Mouse (Mus musculus): ENCODE measurements around the gene Syt1. TPM values are rescaled to one million over a fixed set of nuclear protein-coding genes. Genes with fewer than 3 reads are reported as not detected.
A peak's percentile ranks its signal among the peaks of the same experiment; 100 is the strongest.

Gene Syt1
- 1.1 and 1.4 TPM in 2 replicates for polyA plus RNA-seq (2016; fragmentation: Nextera tagmentation; extraction: Ambion mirVana)

DNA sequence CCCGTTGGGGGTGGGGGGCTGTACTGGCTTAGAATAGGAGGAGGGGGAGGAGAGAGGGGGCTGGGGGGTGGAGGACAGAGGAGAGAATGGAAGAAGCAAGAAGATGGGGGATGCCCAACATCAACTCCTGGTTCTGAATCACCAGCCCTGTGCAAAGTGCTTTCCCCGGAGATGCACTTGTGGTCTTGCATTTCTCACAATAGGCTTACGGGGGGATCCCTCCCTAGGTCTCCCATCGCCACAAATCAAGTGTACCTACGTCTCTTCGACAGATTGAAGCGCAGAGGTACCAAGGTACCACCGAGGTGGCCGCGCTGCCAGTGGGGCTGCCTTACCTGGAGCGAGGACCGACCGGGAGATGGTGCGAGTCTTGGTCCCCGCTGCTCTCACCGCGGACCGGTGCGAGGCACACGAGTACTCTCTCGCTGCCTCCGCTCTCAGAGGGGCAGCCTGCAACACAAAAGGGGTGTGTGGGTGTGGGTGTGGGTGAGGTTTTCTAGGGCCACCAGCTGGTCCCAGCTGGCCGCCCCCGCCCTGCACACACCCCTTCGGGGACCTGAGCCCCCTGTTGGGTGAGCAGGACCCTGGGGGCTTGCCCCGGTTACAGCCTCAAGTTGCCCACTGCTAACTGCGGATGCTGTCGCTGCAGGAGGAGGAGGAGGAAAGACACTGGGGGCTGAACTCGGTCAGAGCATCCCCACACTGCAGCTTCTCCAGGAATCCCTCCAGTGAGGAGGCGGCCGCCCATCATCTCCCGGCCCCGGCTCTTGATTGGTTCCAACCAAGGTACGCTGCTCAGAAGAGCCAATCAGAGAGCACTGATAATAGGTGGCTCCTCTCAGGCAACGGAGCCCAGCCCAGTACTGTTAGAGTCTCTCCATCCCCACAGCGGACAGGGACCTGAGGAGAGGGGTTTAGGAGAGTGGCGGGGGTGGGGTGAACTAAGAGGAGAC lies at the start of gene Syt1:
Gene Syt1 (minus strand): TSS at position 742 of the 953 bp plus-strand sequence.
- no peaks in the 10 kb centered on the region for H3K9me3 ChIP-seq
- H3K4me3 ChIP-seq (replicated peaks), result peak within 1 kb of the TSS; percentile 56
- peak within 1 kb of the TSS; percentile 98 for H3K4me2 ChIP-seq
- H3K9ac ChIP-seq (replicated peaks), result 0 out of 2 replicates have a peak within 1 kb of the TSS, but pooled peaks have one; percentile 27
- WGBS, result 2% methylated on average over 37 of the region's 37 CpGs
- H3K36me3 ChIP-seq, result no peaks in the 10 kb centered on the region
- peaks cover 41% of the 10 kb centered on the region for H3K27me3 ChIP-seq
- peaks cover 13% of the 10 kb centered on the region; the same call in 1 of the 2 replicates for H3K4me1 ChIP-seq (replicated peaks)
- ATAC-seq (ENCODE audit: insufficient number of reproducible peaks, insufficient read depth, low FRiP score, low TSS enrichment, low read depth), result peak; percentile 98
- H3K27ac ChIP-seq, result no peak within 1 kb of the TSS

- 71% methylated on average over 6 of the region's 6 CpGs for WGBS
- no peaks in the 10 kb centered on the region for H3K4me1 ChIP-seq (replicated peaks)
- no peaks in the 10 kb centered on the region for H3K9me3 ChIP-seq
Measured at GRCm38 (mm10) chr10:109056500-109056899, 45.7 kb upstream of the Syt1 start.

GRCm38 (mm10) chr10:109047537-109047936 lies 36.8 kb upstream of the Syt1 start:
- no peak for ATAC-seq (ENCODE audit: insufficient number of reproducible peaks, insufficient read depth, low FRiP score, low TSS enrichment, low read depth)
- Histone ChIP-seq H3K27ac (no peak overlapping the region), H3K9me3 (no peaks in the 10 kb centered on the region), H3K27me3 (no peaks in the 10 kb centered on the region), H3K4me3 (replicated peaks) (no peak overlapping the region), H3K9ac (replicated peaks) (no peak overlapping the region), H3K4me1 (replicated peaks) (no peaks in the 10 kb centered on the region), H3K4me2 (no peak overlapping the region), H3K36me3 (no peaks in the 10 kb centered on the region)
- WGBS, result 78% methylated on average over 5 of the region's 5 CpGs

More at GRCm38 (mm10) chr10:109056500-109056899, 45.7 kb upstream of the Syt1 start:
- no peak overlapping the region for H3K4me2 ChIP-seq
- H3K9ac ChIP-seq (replicated peaks), result no peak overlapping the region
- H3K36me3 ChIP-seq, result no peaks in the 10 kb centered on the region
- ATAC-seq (ENCODE audit: insufficient number of reproducible peaks, insufficient read depth, low FRiP score, low TSS enrichment, low read depth), result no peak
- no peak overlapping the region for H3K27ac ChIP-seq
- no peak overlapping the region for H3K4me3 ChIP-seq (replicated peaks)
- no peaks in the 10 kb centered on the region for H3K27me3 ChIP-seq

- 84% methylated on average over 2 of the region's 2 CpGs for WGBS
- Histone ChIP-seq H3K27me3 (no peaks in the 10 kb centered on the region), H3K27ac (no peak overlapping the region), H3K9me3 (no peaks in the 10 kb centered on the region), H3K36me3 (no peaks in the 10 kb centered on the region), H3K9ac (replicated peaks) (no peak overlapping the region), H3K4me1 (replicated peaks) (no peaks in the 10 kb centered on the region), H3K4me3 (replicated peaks) (no peak overlapping the region), H3K4me2 (no peak overlapping the region)
- ATAC-seq (ENCODE audit: insufficient number of reproducible peaks, insufficient read depth, low FRiP score, low TSS enrichment, low read depth), result no peak
Measured at GRCm38 (mm10) chr10:109046988-109047387, 36.2 kb upstream of the Syt1 start.

DNA sequence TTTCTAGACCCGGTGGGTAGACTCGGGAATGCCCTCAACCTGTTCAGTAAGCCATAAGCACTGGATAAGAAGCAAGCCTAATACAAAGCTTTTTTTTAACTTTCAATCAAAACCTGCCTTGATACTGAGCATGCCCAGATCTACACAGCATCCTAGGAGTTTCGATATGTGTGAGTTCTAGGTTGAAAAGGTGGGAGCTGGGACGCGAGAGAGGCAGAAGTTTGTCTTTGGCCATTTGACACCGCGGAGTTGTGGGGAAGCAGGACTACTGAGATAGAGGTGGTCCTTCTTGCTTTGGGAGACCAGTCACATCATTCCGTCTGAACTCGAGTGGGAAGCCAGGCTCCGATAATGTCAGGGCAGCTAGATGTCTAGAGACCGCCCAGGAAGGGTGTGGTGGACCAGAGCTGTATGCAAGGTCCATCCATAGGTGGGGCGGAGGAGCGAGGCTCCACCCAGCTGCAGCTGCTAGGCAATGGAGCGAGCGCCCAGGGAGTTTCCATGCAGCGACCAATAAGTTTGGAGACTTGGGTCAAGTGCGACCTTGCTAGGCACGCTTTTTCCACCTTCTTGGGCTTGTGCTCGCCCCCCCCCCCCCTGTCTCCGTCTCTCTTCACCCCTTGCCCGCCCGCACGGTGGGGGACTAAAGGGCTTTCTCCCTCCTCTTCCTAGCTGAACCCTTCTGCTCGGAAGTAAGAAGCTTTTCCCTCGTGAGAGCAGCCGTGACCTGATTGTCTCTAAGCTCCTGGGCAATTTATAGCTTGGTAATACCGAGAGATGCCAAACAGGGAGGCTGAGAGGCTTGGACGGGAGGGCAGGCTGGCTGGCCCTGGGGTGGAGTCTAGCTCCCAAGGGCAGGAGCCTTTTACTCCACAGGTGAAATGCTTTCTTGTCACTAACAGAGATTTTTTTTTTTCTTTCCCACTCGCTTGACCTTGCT lies 714 bp upstream of the Syt1 start:
- Histone ChIP-seq H3K4me1 (replicated peaks) (peaks cover 13% of the 10 kb centered on the region; the same call in 1 of the 2 replicates), H3K36me3 (no peaks in the 10 kb centered on the region), H3K9ac (replicated peaks) (no peak overlapping the region), H3K27me3 (peaks cover 41% of the 10 kb centered on the region), H3K4me2 (peak overlapping the region; percentile 98), H3K4me3 (replicated peaks) (peak overlapping the region; percentile 56), H3K27ac (no peak overlapping the region), H3K9me3 (no peaks in the 10 kb centered on the region)
- ATAC-seq (ENCODE audit: insufficient number of reproducible peaks, insufficient read depth, low FRiP score, low TSS enrichment, low read depth), result peak; percentile 68
- WGBS, result 2% methylated on average over 28 of the region's 29 CpGs

DNA sequence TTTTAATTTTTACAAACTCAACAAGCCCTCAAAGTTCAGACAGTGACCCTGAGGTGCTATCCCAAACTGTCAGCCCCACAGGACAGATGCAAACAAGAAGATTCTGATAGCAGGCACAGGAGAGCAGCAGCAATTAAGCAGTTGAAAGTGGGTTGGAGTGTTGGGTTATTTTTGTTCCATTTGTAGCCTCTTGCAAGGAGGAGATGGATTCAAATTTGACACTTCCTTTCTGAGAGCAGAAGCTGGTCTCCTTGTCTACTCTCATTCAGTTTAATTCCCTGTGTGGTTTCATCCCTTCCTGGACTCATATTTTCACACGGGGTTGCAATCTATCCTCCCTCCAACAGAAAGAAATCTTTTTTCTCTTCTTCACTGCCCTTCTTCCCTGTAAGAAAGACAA lies 951 bp downstream of the Syt1 start:
- ATAC-seq (ENCODE audit: insufficient number of reproducible peaks, insufficient read depth, low FRiP score, low TSS enrichment, low read depth), result no peak
- Histone ChIP-seq H3K4me1 (replicated peaks) (peaks cover 13% of the 10 kb centered on the region; the same call in 1 of the 2 replicates), H3K4me3 (replicated peaks) (peak overlapping the region; percentile 56), H3K9ac (replicated peaks) (0 out of 2 replicates have a peak overlapping the region, but pooled peaks have one; percentile 27), H3K27ac (no peak overlapping the region), H3K36me3 (no peaks in the 10 kb centered on the region), H3K4me2 (peak overlapping the region; percentile 98), H3K27me3 (peaks cover 41% of the 10 kb centered on the region), H3K9me3 (no peaks in the 10 kb centered on the region)
- 9% methylated on average over 1 of the region's 1 CpGs for WGBS

GRCm38 (mm10) chr10:109008456-109008855 lies 2.3 kb downstream of the Syt1 start:
- WGBS, result 93% methylated on average over 13 of the region's 13 CpGs
- Histone ChIP-seq H3K4me2 (no peak overlapping the region), H3K27ac (no peak overlapping the region)

DNA sequence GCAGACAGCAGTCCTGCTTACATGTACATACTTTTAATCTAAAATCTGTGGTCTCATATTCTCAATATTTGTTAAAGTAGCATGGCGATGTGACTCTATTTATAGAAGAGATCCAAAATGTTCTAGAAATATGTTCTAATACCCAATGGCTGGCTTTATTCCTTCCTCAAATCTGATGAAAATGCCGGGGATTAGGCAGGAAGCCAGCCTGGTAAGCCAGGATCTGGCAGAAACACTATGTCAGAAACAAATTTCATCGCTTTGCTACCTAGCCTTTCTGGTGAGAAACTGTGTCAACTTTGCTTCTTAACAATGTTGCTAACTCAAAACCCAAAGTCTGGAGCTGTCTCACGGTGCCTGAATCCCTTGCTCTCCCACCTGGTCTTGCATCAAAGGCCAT lies 7.3 kb downstream of the Syt1 start:
- H3K27me3 ChIP-seq, result peaks cover 4% of the 10 kb centered on the region
- 83% methylated on average over 4 of the region's 4 CpGs for WGBS
- no peak for ATAC-seq (ENCODE audit: insufficient number of reproducible peaks, insufficient read depth, low FRiP score, low TSS enrichment, low read depth)

More at GRCm38 (mm10) chr10:109008456-109008855, 2.3 kb downstream of the Syt1 start:
- no peak overlapping the region for H3K4me3 ChIP-seq (replicated peaks)
- H3K36me3 ChIP-seq, result no peaks in the 10 kb centered on the region
- peaks cover 41% of the 10 kb centered on the region for H3K27me3 ChIP-seq
- peaks cover 13% of the 10 kb centered on the region; the same call in 1 of the 2 replicates for H3K4me1 ChIP-seq (replicated peaks)
- no peak for ATAC-seq (ENCODE audit: insufficient number of reproducible peaks, insufficient read depth, low FRiP score, low TSS enrichment, low read depth)
- no peak overlapping the region for H3K9ac ChIP-seq (replicated peaks)
- no peaks in the 10 kb centered on the region for H3K9me3 ChIP-seq

DNA sequence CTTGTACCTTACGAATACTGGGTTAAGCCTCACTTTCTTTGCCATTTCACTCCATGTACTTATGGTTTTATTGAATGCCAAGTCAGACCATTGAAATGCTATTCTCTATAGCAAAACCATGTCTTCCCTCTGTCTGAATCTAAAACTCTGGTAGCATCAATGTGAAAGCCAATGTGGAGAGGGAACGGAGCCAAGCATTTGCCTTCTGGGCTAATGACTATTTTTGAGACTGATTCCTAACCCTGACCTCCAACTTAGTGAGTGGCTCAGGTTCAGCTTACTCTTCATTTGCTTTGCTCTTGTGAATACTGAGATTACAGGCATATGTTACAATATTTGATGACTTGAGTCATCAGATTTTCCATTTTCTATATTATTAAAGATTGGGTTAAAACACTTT lies 23.5 kb downstream of the Syt1 start:
- no peaks in the 10 kb centered on the region for H3K4me1 ChIP-seq (replicated peaks)
- no peaks in the 10 kb centered on the region for H3K27me3 ChIP-seq
- no peak overlapping the region for H3K4me3 ChIP-seq (replicated peaks)
- 94% methylated on average over 2 of the region's 2 CpGs for WGBS
- no peaks in the 10 kb centered on the region for H3K36me3 ChIP-seq
- no peak for ATAC-seq (ENCODE audit: insufficient number of reproducible peaks, insufficient read depth, low FRiP score, low TSS enrichment, low read depth)
- no peak overlapping the region for H3K27ac ChIP-seq
- no peak overlapping the region for H3K9ac ChIP-seq (replicated peaks)
- H3K9me3 ChIP-seq, result no peaks in the 10 kb centered on the region
- no peak overlapping the region for H3K4me2 ChIP-seq

More for the DNA sequence above, 7.3 kb downstream of the Syt1 start:
- H3K9me3 ChIP-seq, result no peaks in the 10 kb centered on the region
- H3K4me3 ChIP-seq (replicated peaks), result no peak overlapping the region
- no peak overlapping the region for H3K9ac ChIP-seq (replicated peaks)
- H3K4me2 ChIP-seq, result no peak overlapping the region
- H3K27ac ChIP-seq, result no peak overlapping the region
- no peaks in the 10 kb centered on the region for H3K4me1 ChIP-seq (replicated peaks)
- no peaks in the 10 kb centered on the region for H3K36me3 ChIP-seq

- no peaks in the 10 kb centered on the region for H3K27me3 ChIP-seq
- H3K4me2 ChIP-seq, result no peak overlapping the region
- no peaks in the 10 kb centered on the region for H3K4me1 ChIP-seq (replicated peaks)
- H3K9me3 ChIP-seq, result no peaks in the 10 kb centered on the region
- H3K4me3 ChIP-seq (replicated peaks), result no peak overlapping the region
- H3K36me3 ChIP-seq, result no peaks in the 10 kb centered on the region
- H3K27ac ChIP-seq, result no peak overlapping the region
- no peak for ATAC-seq (ENCODE audit: insufficient number of reproducible peaks, insufficient read depth, low FRiP score, low TSS enrichment, low read depth)
- H3K9ac ChIP-seq (replicated peaks), result no peak overlapping the region
- WGBS, result 85% methylated on average over 6 of the region's 6 CpGs
Measured at GRCm38 (mm10) chr10:108979660-108980059, 31.1 kb downstream of the Syt1 start.

- Histone ChIP-seq H3K4me2 (no peak overlapping the region), H3K9ac (replicated peaks) (no peak overlapping the region), H3K4me3 (replicated peaks) (no peak overlapping the region), H3K4me1 (replicated peaks) (no peaks in the 10 kb centered on the region), H3K27ac (no peak overlapping the region), H3K27me3 (no peaks in the 10 kb centered on the region), H3K36me3 (no peaks in the 10 kb centered on the region), H3K9me3 (no peaks in the 10 kb centered on the region)
- 90% methylated on average over 5 of the region's 5 CpGs for WGBS
- no peak for ATAC-seq (ENCODE audit: insufficient number of reproducible peaks, insufficient read depth, low FRiP score, low TSS enrichment, low read depth)
Measured at GRCm38 (mm10) chr10:108954952-108955351, 55.8 kb downstream of the Syt1 start.
